Mouse (Mus musculus) heart, adult 2 months (tissue): Measurements from ENCODE around the gene Epb41l2. TPM values are rescaled to one million over a fixed set of nuclear protein-coding genes. Genes with fewer than 3 reads are reported as not detected.

Source experiments
- DNase-seq, 2 experiments: peaks; one replicate each; pipeline ENCODE4 v3.0.0; 2021
- H3K27ac ChIP-seq: fragments of 200-600 bp; 2 replicates; pipeline ENCODE4 v1.8.1; 2022
- H3K27me3 ChIP-seq: fragments of 200-500 bp; 2 replicates; pipeline ENCODE4 v1.6.1; 2012; ENCODE audit warnings: mild to moderate bottlenecking, low read length, inconsistent platforms, mixed read lengths; ENCODE audit not compliant: control insufficient read depth, insufficient read depth
- H3K36me3 ChIP-seq: fragments of 200-500 bp; 2 replicates; pipeline ENCODE4 v1.6.1; 2012; ENCODE audit warnings: low read length, inconsistent platforms; ENCODE audit not compliant: control insufficient read depth, insufficient read depth
- H3K4me1 ChIP-seq: fragments of 200-500 bp; 2 replicates; pipeline ENCODE4 v1.6.1; 2011; ENCODE audit warnings: low read length; ENCODE audit not compliant: control insufficient read depth, insufficient read depth
- H3K4me3 ChIP-seq: fragments of 200-600 bp; 2 replicates; pipeline ENCODE4 v1.8.1; 2022
- H3K79me2 ChIP-seq: fragments of 200-500 bp; replicated peaks from 2 replicates; pipeline ENCODE4 v1.6.1; 2012; ENCODE audit warnings: mild to moderate bottlenecking, inconsistent platforms, low read length, moderate library complexity, mixed read lengths; ENCODE audit not compliant: control insufficient read depth, insufficient read depth
- H3K9ac ChIP-seq: fragments of 200-500 bp; 2 replicates; pipeline ENCODE4 v1.6.1; 2012; ENCODE audit warnings: low read depth, mild to moderate bottlenecking, control low read depth, inconsistent platforms, low read length, mixed read lengths
- CTCF ChIP-seq: fragments of 200-600 bp; IDR thresholded peaks from 2 replicates; pipeline ENCODE4 v1.8.1; 2022; ENCODE audit warnings: antibody characterized with exemption, mild to moderate bottlenecking, moderate library complexity
- EP300 ChIP-seq: fragments of 200-500 bp; IDR thresholded peaks from 2 replicates; pipeline ENCODE4 v1.6.1; 2011; ENCODE audit warnings: low read depth, low read length, control low read depth; ENCODE audit not compliant: insufficient read depth
- POLR2A ChIP-seq: fragments of 200-500 bp; IDR thresholded peaks from 2 replicates; pipeline ENCODE4 v1.6.1; 2011; ENCODE audit warnings: mild to moderate bottlenecking, low read depth, low read length, control low read depth; ENCODE audit not compliant: insufficient read depth
- WGBS: fragments of 180-500 bp; shearing (Covaris S2); methylation state at CpG from one replicate; pipeline ENCODE4 v1.1.7; 2018; 5-methylcytosine and 5-hydroxymethylcytosine counted together
- intact Hi-C: fragments of 180-260 bp; cut with DNase I; formaldehyde crosslinking; loops from one replicate; pipeline ENCODE4 v1.15.1; 2025
- polyA plus RNA-seq: library from polyadenylated mRNA; depleted of rRNA; stranded (reverse); fragments of >200 nt; gene quantifications from 2 replicates; pipeline ENCODE4 v1.2.3, GENCODE M21; 2012
- total RNA-seq, 2 experiments: library from RNA; stranded (reverse); gene quantifications; 2 replicates each; pipeline ENCODE4 v1.2.3; 2021

The Epb41l2 gene
- total and polyA plus RNA-seq, 3 experiments: 24.0 to 49.1 (median 40.5) TPM

- no peaks in the 10 kb centered on the region; the same call in 1 of the 2 replicates for H3K27me3 ChIP-seq
- no peak overlapping the region for H3K9ac ChIP-seq
Measured at GRCm38 (mm10) chr10:25397767-25398690, 38.4 kb downstream of the Epb41l2 start.

GRCm38 (mm10) chr10:25399016-25399415, 39.4 kb downstream of the Epb41l2 start:
- peaks cover 24% of the 10 kb centered on the region for H3K4me1 ChIP-seq
- WGBS: 90% methylated on average over 4 of the region's 4 CpGs

More at GRCm38 (mm10) chr10:25397767-25398690, 38.4 kb downstream of the Epb41l2 start:
- H3K79me2 ChIP-seq: peaks cover 6% of the 10 kb centered on the region
- DNase-seq: no peak
- TF ChIP-seq CTCF: no peak
- no peak for TF ChIP-seq POLR2A
- TF ChIP-seq EP300: no peak
- WGBS: 48% methylated on average over 14 of the region's 14 CpGs
- no peak overlapping the region for H3K4me3 ChIP-seq
- H3K4me1 ChIP-seq: peaks cover 22% of the 10 kb centered on the region
- intact Hi-C loops: no loop called here
- H3K27ac ChIP-seq: no peak overlapping the region
- peaks cover 2% of the 10 kb centered on the region; the same call in 1 of the 2 replicates for H3K36me3 ChIP-seq

GRCm38 (mm10) chr10:25400076-25400475, 40.5 kb downstream of the Epb41l2 start:
- DNase-seq: no peak
- peaks cover 27% of the 10 kb centered on the region for H3K4me1 ChIP-seq
- 46% methylated on average over 8 of the region's 8 CpGs for WGBS
- H3K79me2 ChIP-seq: peaks cover 10% of the 10 kb centered on the region
- no peak overlapping the region for H3K9ac ChIP-seq
- intact Hi-C loops: no loop called here
- H3K27me3 ChIP-seq: no peaks in the 10 kb centered on the region; the same call in 1 of the 2 replicates
- H3K36me3 ChIP-seq: peaks cover 2% of the 10 kb centered on the region; the same call in 1 of the 2 replicates
- TF ChIP-seq POLR2A (no peak), EP300 (no peak), CTCF (no peak)
- H3K27ac ChIP-seq: no peak overlapping the region
- no peak overlapping the region for H3K4me3 ChIP-seq

More at GRCm38 (mm10) chr10:25399016-25399415, 39.4 kb downstream of the Epb41l2 start:
- no peak for DNase-seq
- H3K4me3 ChIP-seq: no peak overlapping the region
- TF ChIP-seq POLR2A (no peak), EP300 (no peak), CTCF (no peak)
- no peak overlapping the region for H3K9ac ChIP-seq
- peaks cover 2% of the 10 kb centered on the region; the same call in 1 of the 2 replicates for H3K36me3 ChIP-seq
- H3K27ac ChIP-seq: no peak overlapping the region
- no peaks in the 10 kb centered on the region; the same call in 1 of the 2 replicates for H3K27me3 ChIP-seq
- intact Hi-C loops: no loop called here
- H3K79me2 ChIP-seq: peaks cover 9% of the 10 kb centered on the region

GRCm38 (mm10) chr10:25400646-25401045, 41.0 kb downstream of the Epb41l2 start:
- intact Hi-C loops: no loop called here
- TF ChIP-seq CTCF: no peak
- TF ChIP-seq POLR2A: no peak
- TF ChIP-seq EP300: no peak
- Histone ChIP-seq H3K4me3 (no peak overlapping the region), H3K27me3 (no peaks in the 10 kb centered on the region; the same call in 1 of the 2 replicates), H3K4me1 (peaks cover 24% of the 10 kb centered on the region), H3K79me2 (peaks cover 9% of the 10 kb centered on the region), H3K9ac (no peak overlapping the region), H3K36me3 (peaks cover 1% of the 10 kb centered on the region; the same call in 1 of the 2 replicates), H3K27ac (no peak overlapping the region)
- no peak for DNase-seq
- WGBS: 72% methylated on average over 9 of the region's 9 CpGs

- no peaks in the 10 kb centered on the region; the same call in 1 of the 2 replicates for H3K36me3 ChIP-seq
- H3K79me2 ChIP-seq: peaks cover 6% of the 10 kb centered on the region
- H3K4me1 ChIP-seq: peaks cover 21% of the 10 kb centered on the region
- no peak overlapping the region for H3K27ac ChIP-seq
- no peaks in the 10 kb centered on the region; the same call in 1 of the 2 replicates for H3K27me3 ChIP-seq
- H3K4me3 ChIP-seq: no peak overlapping the region
- no peak for DNase-seq
- H3K9ac ChIP-seq: no peak overlapping the region
- 56% methylated on average over 2 of the region's 2 CpGs for WGBS
- intact Hi-C loops: no loop called here
- TF ChIP-seq CTCF: no peak
- TF ChIP-seq EP300: no peak
- no peak for TF ChIP-seq POLR2A
Measured at GRCm38 (mm10) chr10:25401356-25401755, 41.8 kb downstream of the Epb41l2 start.

- Histone ChIP-seq H3K4me1 (peaks cover 22% of the 10 kb centered on the region), H3K27ac (no peak overlapping the region), H3K27me3 (no peaks in the 10 kb centered on the region; the same call in 1 of the 2 replicates), H3K36me3 (no peaks in the 10 kb centered on the region), H3K9ac (no peak overlapping the region), H3K4me3 (no peak overlapping the region), H3K79me2 (peaks cover 6% of the 10 kb centered on the region)
- 85% methylated on average over 1 of the region's 1 CpGs for WGBS
- no peak for DNase-seq
- no peak for TF ChIP-seq CTCF
- TF ChIP-seq POLR2A: no peak
- TF ChIP-seq EP300: no peak
- intact Hi-C loops: no loop called here
Measured at GRCm38 (mm10) chr10:25402886-25403285, 43.3 kb downstream of the Epb41l2 start.
